Mouse (Mus musculus) megakaryocyte, embryonic 14.5 days (primary cell): ENCODE data around the gene Olfr1295. TPM values are rescaled to one million over a fixed set of nuclear protein-coding genes. Genes with fewer than 3 reads are reported as not detected.

Experiments
- H3K27me3 ChIP-seq: replicated peaks from 2 replicates; pipeline ENCODE3; 2012; ENCODE audit warnings: inconsistent platforms
- H3K36me3 ChIP-seq: replicated peaks from 2 replicates; pipeline ENCODE3; 2012; ENCODE audit warnings: low read length, inconsistent platforms, mixed read lengths
- H3K4me1 ChIP-seq: 2 replicates; pipeline ENCODE4 v1.6.1; 2012; ENCODE audit warnings: inconsistent platforms
- H3K4me3 ChIP-seq: replicated peaks from 2 replicates; pipeline ENCODE3; 2012; ENCODE audit warnings: moderate library complexity, mild to moderate bottlenecking, inconsistent platforms
- H3K9me3 ChIP-seq: 2 replicates; pipeline ENCODE4 v1.6.1; 2012; ENCODE audit warnings: inconsistent platforms
- FLI1 ChIP-seq: IDR thresholded peaks from 2 replicates; pipeline ENCODE4 v1.6.1; 2012; ENCODE audit warnings: low read length, inconsistent platforms, mixed read lengths
- GATA1 ChIP-seq: IDR thresholded peaks from 3 replicates; pipeline ENCODE4 v1.6.1; 2012; ENCODE audit warnings: mixed read lengths, low read length, inconsistent platforms, borderline replicate concordance
- polyA plus RNA-seq: library from polyadenylated mRNA; stranded (reverse); fragments of >175 nt; gene quantifications from 2 replicates; pipeline ENCODE4 v1.2.3, GENCODE M21; 2012; ENCODE audit warnings: low replicate concordance; ENCODE audit not compliant: insufficient read depth

Olfr1295 gene
- polyA plus RNA-seq = not detected in 2 replicates

- Histone ChIP-seq H3K4me1 (no peaks in the 10 kb centered on the region), H3K4me3 (no peak within 1 kb of the TSS), H3K36me3 (no peaks in the 10 kb centered on the region), H3K27me3 (no peaks in the 10 kb centered on the region), H3K9me3 (peaks cover 2% of the 10 kb centered on the region; the same call in 1 of the 2 replicates)
- no peak for TF ChIP-seq GATA1
- TF ChIP-seq FLI1 = no peak
These were observed at the start of gene Olfr1295 for GRCm38 (mm10) chr2:111569581-111569980. Olfr1295 (minus strand) TSS chr2:111569681.

DNA sequence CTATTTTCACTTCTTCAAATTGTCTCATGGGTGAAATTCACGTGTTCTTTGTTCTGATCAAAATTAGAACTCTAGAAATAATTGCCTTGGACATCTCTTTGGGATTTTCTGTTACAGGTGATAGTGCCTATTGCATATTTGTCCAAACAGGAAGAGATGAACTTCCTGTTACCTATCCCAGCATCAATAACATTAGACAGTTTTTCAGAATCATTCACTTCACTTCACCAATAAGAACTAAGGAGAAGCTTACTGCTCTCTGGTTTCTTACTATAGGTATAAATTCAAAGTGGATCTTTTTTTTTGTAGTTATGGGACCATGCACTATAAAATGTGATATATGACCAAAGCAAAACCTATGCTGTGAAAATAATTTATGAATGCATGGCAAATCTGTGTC lies 29.3 kb downstream of the Olfr1295 start, which contains the start of gene Olfr1294:
TSS of gene Olfr1294 (minus strand) at position 101 of the 400 bp plus-strand sequence.
- H3K27me3 ChIP-seq = no peaks in the 10 kb centered on the region
- H3K4me1 ChIP-seq = no peaks in the 10 kb centered on the region
- TF ChIP-seq FLI1 = no peak
- TF ChIP-seq GATA1 = no peak
- H3K4me3 ChIP-seq = no peak within 1 kb of the TSS
- 0 out of 2 replicates have a peak, but pooled peaks cover 7% of the 10 kb centered on the region for H3K9me3 ChIP-seq
- H3K36me3 ChIP-seq = no peaks in the 10 kb centered on the region

DNA sequence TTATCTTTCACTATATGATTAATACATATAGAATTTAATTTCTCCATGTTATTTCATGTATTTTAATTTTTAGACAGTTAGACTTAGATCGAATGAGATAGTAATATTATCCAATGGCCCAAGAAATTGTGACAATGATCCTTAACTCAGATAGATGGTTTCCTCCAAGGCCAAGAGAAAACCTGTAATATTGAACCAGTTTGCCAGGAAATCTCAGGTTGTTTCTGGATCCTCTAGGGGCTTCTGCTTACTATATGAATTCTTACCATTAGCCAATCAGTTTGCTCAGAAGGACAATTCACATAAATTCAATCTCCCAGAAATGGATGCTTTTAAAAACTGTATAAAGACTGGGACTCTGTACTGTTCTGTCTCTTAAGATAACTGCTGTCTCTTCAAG lies 44.6 kb downstream of the Olfr1295 start, which contains the start of gene Olfr1293-ps:
TSS of gene Olfr1293-ps (plus strand) at position 301 of the 400 bp plus-strand sequence.
- Histone ChIP-seq H3K4me3 (no peak within 1 kb of the TSS), H3K36me3 (no peaks in the 10 kb centered on the region), H3K4me1 (no peaks in the 10 kb centered on the region), H3K9me3 (peaks cover 17% of the 10 kb centered on the region), H3K27me3 (no peaks in the 10 kb centered on the region)
- TF ChIP-seq FLI1 (no peak), GATA1 (no peak)

DNA sequence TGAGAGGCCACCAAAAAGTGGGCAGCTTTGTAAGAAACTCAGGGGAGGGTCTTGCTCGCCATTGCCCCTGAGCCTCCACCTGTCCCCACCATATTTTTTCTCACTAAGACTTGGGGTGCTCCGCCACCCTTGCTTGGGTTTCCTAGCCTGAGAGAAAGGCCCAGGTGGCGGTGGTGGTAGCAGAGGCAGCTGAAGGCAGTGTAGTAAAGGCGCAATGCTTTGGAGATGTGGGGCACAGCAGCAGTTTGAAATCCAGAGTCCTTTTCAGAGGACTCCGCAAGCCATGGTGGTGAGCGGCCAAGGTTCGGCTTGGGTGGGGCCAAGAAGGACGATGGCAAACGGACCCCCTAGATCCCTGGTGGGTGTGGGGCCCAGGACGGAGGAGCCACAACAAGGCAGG lies 52.0 kb downstream of the Olfr1295 start:
- Histone ChIP-seq H3K9me3 (peaks cover 20% of the 10 kb centered on the region), H3K27me3 (no peaks in the 10 kb centered on the region), H3K36me3 (no peaks in the 10 kb centered on the region), H3K4me1 (no peaks in the 10 kb centered on the region), H3K4me3 (no peak overlapping the region)
- TF ChIP-seq FLI1 = no peak
- TF ChIP-seq GATA1 = no peak

Other genes with a start within 250 kb of the Olfr1295 start
- not detected in 2 replicates for gene Olfr1281, start 243.2 kb downstream of the Olfr1295 start, polyA plus RNA-seq
- gene Olfr1282, start 233.6 kb downstream of the Olfr1295 start, polyA plus RNA-seq = not detected in 2 replicates
- gene Olfr1283, start 202.9 kb downstream of the Olfr1295 start, polyA plus RNA-seq = not detected in 2 replicates
- gene Olfr1284, start 194.2 kb downstream of the Olfr1295 start, polyA plus RNA-seq = not detected in 2 replicates
- not detected in 2 replicates for gene Olfr1286, start 146.6 kb downstream of the Olfr1295 start, polyA plus RNA-seq
- gene Olfr1287, start 120.5 kb downstream of the Olfr1295 start, polyA plus RNA-seq = not detected in 2 replicates
- gene Olfr1288, start 95.6 kb downstream of the Olfr1295 start, polyA plus RNA-seq = not detected in 2 replicates
- gene Olfr1289, start 88.9 kb downstream of the Olfr1295 start, polyA plus RNA-seq = not detected in 2 replicates
- gene Olfr1290, start 75.9 kb downstream of the Olfr1295 start, polyA plus RNA-seq = not detected in 2 replicates
- gene Olfr1291-ps1, start 72.5 kb downstream of the Olfr1295 start, polyA plus RNA-seq = not detected in 2 replicates
- gene Olfr1293-ps, start 44.5 kb downstream of the Olfr1295 start, polyA plus RNA-seq = not detected in 2 replicates
- not detected in 2 replicates for gene Olfr1294, start 29.4 kb downstream of the Olfr1295 start, polyA plus RNA-seq
- gene Olfr1297, start 56.8 kb upstream of the Olfr1295 start, polyA plus RNA-seq = not detected in 2 replicates
- gene Olfr1298, start 79.5 kb upstream of the Olfr1295 start, polyA plus RNA-seq = not detected in 2 replicates
- not detected in 2 replicates for gene Olfr1299, start 91.7 kb upstream of the Olfr1295 start, polyA plus RNA-seq
- gene Olfr1301, start 181.3 kb upstream of the Olfr1295 start, polyA plus RNA-seq = not detected in 2 replicates
- gene Olfr1302, start 207.7 kb upstream of the Olfr1295 start, polyA plus RNA-seq = not detected in 2 replicates